Mouse (Mus musculus) gastrocnemius, adult 2 months (tissue): Measurements from ENCODE around the gene Gm3404. TPM values are rescaled to one million over a fixed set of nuclear protein-coding genes. Genes with fewer than 3 reads are reported as not detected.

Experiments
- DNase-seq: peaks from one replicate; pipeline ENCODE4 v3.0.0; 2022
- H3K27ac ChIP-seq: fragments of 200-600 bp; 2 replicates; pipeline ENCODE4 v1.8.1; 2022; ENCODE audit warnings: mild to moderate bottlenecking
- H3K4me3 ChIP-seq: fragments of 200-600 bp; 2 replicates; pipeline ENCODE4 v1.8.1; 2022; ENCODE audit warnings: mild to moderate bottlenecking, moderate library complexity
- CTCF ChIP-seq: fragments of 200-600 bp; IDR thresholded peaks from 2 replicates; pipeline ENCODE4 v1.8.1; 2022; ENCODE audit warnings: antibody characterized with exemption, mild to moderate bottlenecking, moderate library complexity
- intact Hi-C: fragments of 180-260 bp; cut with DNase I; formaldehyde crosslinking; loops from one replicate; pipeline ENCODE4 v1.15.1; 2025
- total RNA-seq, 2 experiments: library from RNA; stranded (reverse); gene quantifications; 2 replicates each; pipeline ENCODE4 v1.2.3; 2021

Gm3404 gene
- total RNA-seq, 2 experiments from 2014 or later: not detected

DNA sequence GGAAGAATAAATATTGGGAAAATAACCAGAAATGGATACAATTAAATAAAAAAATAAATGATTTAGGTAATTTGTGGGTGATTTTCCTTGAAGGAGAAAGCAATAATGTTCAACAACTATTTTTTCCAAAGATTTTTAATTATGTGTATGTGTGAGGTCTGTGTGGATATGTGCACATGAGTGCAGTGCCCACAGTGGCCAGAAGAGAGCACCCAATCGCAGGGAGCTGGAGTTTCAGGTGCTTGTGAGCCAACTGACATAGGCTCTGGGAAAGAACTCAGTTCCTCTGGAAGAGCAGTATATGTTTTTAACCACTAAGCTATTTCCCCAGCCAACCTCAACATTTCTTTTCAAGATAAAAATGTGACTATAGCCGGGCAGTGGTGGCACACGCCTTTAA lies 51.1 kb downstream of the Gm3404 start:
- no peak for DNase-seq
- no peak for TF ChIP-seq CTCF
- H3K4me3 ChIP-seq: no peak overlapping the region
- intact Hi-C loops: no loop called here
- H3K27ac ChIP-seq: no peak overlapping the region

Other genes with a start within 250 kb of the Gm3404 start
- gene Wasf3, start 140.8 kb upstream of the Gm3404 start, total RNA-seq: under 1 TPM; 0.64 to 0.92 TPM
- gene Gm6408, start 43.8 kb upstream of the Gm3404 start, total RNA-seq: not detected
- not detected for gene Gm6370, start 34.4 kb upstream of the Gm3404 start, total RNA-seq
- not detected for gene 4930449I24Rik, start 23.4 kb upstream of the Gm3404 start, total RNA-seq
- gene Gm3402, start 11.7 kb upstream of the Gm3404 start, total RNA-seq: not detected
- not detected for gene Gm3409, start 11.8 kb downstream of the Gm3404 start, total RNA-seq
- not detected for gene Gm3415, start 30.3 kb downstream of the Gm3404 start, total RNA-seq
- not detected for gene Gpr12, start 59.4 kb downstream of the Gm3404 start, total RNA-seq